Mouse (Mus musculus): Measurements from ENCODE around the gene Lgalsl. TPM values are rescaled to one million over a fixed set of nuclear protein-coding genes. Genes with fewer than 3 reads are reported as not detected.

Gene Lgalsl
- polyA plus RNA-seq, 1 experiment from 2014 or later = 15.3 TPM

DNA sequence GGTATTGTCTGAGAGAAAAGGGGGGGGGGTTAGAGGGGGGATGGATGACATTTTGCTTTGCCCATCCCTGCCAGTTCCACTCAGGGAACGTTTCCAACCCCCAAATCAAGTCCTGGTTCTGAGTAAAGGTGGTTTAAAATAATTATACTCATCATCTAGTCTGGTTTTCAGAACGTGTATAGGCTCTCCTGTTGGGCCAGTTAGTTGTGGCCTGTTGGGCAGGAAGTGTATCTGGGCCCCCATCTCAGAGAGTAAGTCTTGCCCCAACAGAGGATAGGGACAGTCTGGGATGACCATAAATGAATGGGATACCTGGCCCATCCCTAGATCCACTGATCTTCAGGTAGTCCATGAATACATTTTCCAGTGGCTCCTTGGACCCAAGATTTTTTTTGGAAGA, 48.2 kb downstream of the Lgalsl start:
- 54% methylated on average over 2 of the region's 2 CpGs for WGBS (ENCODE audit: insufficient replicate concordance)
- Histone ChIP-seq H3K27me3 (ENCODE audit: insufficient read depth, low read length) (no peaks in the 10 kb centered on the region), H3K4me2 (ENCODE audit: low read depth, low read length) (no peak overlapping the region), H3K9me3 (ENCODE audit: low read length) (peaks cover 7% of the 10 kb centered on the region), H3K4me3 (ENCODE audit: low read depth, low read length) (no peak overlapping the region), H3K4me1 (ENCODE audit: insufficient read depth) (no peaks in the 10 kb centered on the region), H3K9ac (replicated peaks) (no peak overlapping the region), H3K27ac (ENCODE audit: low read depth) (no peak overlapping the region), H3K36me3 (replicated peaks; ENCODE audit: insufficient read depth, low read length) (no peaks in the 10 kb centered on the region)
- no peak for ATAC-seq
- DNase-seq = no peak
- TF ChIP-seq EP300 (IDR thresholded peaks at IDR 0.05; ENCODE audit: low read depth) (no peak), CTCF (IDR thresholded peaks at IDR 0.05; ENCODE audit: low read depth) (no peak)

DNA sequence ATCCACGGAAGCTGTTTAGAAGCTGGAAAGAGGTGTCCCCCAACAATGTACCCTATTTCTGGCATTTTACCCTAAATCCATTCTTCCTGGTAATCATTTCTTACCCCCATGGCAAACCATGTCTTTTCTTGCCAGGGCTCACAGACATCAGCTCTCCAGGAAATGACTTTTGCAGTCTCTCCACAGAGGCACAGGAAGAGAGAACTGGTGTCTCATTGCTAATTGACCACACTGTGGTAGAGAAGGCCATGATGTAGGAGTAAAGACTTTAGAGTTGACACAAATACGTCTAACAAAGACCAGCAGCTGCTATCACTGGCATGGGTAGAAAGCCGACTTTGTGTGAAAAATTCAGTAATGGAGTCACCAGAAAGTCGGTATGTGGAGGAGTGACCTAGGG, 50.5 kb downstream of the Lgalsl start:
- 63% methylated on average over 4 of the region's 4 CpGs for WGBS (ENCODE audit: insufficient replicate concordance)
- no peak for DNase-seq
- no peaks in the 10 kb centered on the region for H3K27me3 ChIP-seq (ENCODE audit: insufficient read depth, low read length)
- no peak overlapping the region for H3K9ac ChIP-seq (replicated peaks)
- no peaks in the 10 kb centered on the region for H3K36me3 ChIP-seq (replicated peaks; ENCODE audit: insufficient read depth, low read length)
- H3K4me2 ChIP-seq (ENCODE audit: low read depth, low read length) = no peak overlapping the region
- no peak overlapping the region for H3K4me3 ChIP-seq (ENCODE audit: low read depth, low read length)
- peaks cover 7% of the 10 kb centered on the region for H3K9me3 ChIP-seq (ENCODE audit: low read length)
- ATAC-seq = no peak
- H3K27ac ChIP-seq (ENCODE audit: low read depth) = no peak overlapping the region
- H3K4me1 ChIP-seq (ENCODE audit: insufficient read depth) = no peaks in the 10 kb centered on the region
- TF ChIP-seq CTCF (IDR thresholded peaks at IDR 0.05; ENCODE audit: low read depth) = no peak
- no peak for TF ChIP-seq EP300 (IDR thresholded peaks at IDR 0.05; ENCODE audit: low read depth)

DNA sequence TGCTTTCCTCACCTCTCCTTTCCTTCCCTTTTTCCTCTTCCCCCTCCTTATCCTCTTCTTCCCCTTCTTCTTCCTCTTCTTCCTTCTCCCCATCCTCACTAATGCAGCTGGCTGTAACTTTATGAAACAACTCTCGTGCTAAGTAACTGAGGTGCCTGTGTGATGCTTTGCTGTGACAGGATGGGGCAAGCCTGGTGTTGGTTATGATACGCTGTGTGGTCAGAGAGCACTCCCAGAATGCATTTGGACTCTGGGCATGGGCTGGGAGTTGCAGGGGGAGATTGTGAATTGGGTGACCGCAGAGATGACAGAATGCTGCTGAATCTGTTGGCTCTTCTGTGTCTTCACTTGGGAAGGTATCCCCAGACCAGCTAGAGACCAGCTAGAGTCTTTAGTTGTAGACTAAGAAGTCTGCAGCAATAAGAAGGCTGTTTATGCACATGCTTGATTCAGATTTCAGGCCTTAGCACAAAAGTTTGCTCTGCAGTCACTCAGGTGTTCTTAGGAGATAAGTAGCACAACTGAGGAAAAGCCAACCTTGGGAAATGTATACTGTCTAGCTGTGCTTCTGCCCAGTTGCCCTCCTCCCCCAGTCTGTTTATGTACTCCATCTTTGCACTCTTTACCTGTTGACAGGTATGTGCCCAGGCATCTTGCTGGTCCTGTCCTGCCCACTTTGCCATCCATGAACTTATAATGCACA, 51.8 kb downstream of the Lgalsl start:
- no peaks in the 10 kb centered on the region; the same call in 1 of the 2 replicates for H3K9me3 ChIP-seq (ENCODE audit: low read length)
- no peak for TF ChIP-seq EP300 (IDR thresholded peaks at IDR 0.05; ENCODE audit: low read depth)
- no peak for TF ChIP-seq CTCF (IDR thresholded peaks at IDR 0.05; ENCODE audit: low read depth)
- H3K9ac ChIP-seq (replicated peaks) = no peak overlapping the region
- H3K4me3 ChIP-seq (ENCODE audit: low read depth, low read length) = no peak overlapping the region
- no peaks in the 10 kb centered on the region for H3K36me3 ChIP-seq (replicated peaks; ENCODE audit: insufficient read depth, low read length)
- DNase-seq (no peak), ATAC-seq (peak; percentile 74)
- 49% methylated on average over 3 of the region's 3 CpGs for WGBS (ENCODE audit: insufficient replicate concordance)
- no peak overlapping the region for H3K27ac ChIP-seq (ENCODE audit: low read depth)
- no peaks in the 10 kb centered on the region for H3K27me3 ChIP-seq (ENCODE audit: insufficient read depth, low read length)
- H3K4me1 ChIP-seq (ENCODE audit: insufficient read depth) = no peaks in the 10 kb centered on the region
- H3K4me2 ChIP-seq (ENCODE audit: low read depth, low read length) = no peak overlapping the region

DNA sequence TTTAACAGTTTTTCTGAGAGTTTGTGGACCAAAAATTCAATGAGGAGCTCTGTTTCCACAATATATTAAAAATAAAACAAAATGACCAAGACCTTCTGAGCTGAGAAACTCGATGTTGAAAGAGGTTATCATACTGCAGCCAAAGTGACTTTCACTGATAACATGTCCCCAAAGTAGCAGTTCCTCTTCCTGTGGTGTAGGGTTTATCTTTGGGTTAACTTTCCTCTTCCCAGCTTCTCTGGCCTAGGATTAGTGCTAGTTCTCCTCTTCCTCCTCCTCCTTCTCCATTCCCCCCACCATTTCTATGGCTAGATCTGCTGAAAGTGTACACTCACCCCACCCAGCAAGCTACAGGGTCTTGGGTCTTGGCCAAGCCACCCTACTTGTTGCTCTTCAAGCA, 52.6 kb downstream of the Lgalsl start:
- TF ChIP-seq CTCF (IDR thresholded peaks at IDR 0.05; ENCODE audit: low read depth) (no peak), EP300 (IDR thresholded peaks at IDR 0.05; ENCODE audit: low read depth) (peak; percentile 67)
- H3K9me3 ChIP-seq (ENCODE audit: low read length) = no peaks in the 10 kb centered on the region
- H3K4me3 ChIP-seq (ENCODE audit: low read depth, low read length) = no peak overlapping the region
- H3K4me1 ChIP-seq (ENCODE audit: insufficient read depth) = no peaks in the 10 kb centered on the region
- DNase-seq (no peak), ATAC-seq (peak; percentile 27; the same call in 1 of the 2 replicates)
- H3K4me2 ChIP-seq (ENCODE audit: low read depth, low read length) = no peak overlapping the region
- no peaks in the 10 kb centered on the region for H3K27me3 ChIP-seq (ENCODE audit: insufficient read depth, low read length)
- 24% methylated on average over 1 of the region's 1 CpGs for WGBS (ENCODE audit: insufficient replicate concordance)
- no peaks in the 10 kb centered on the region for H3K36me3 ChIP-seq (replicated peaks; ENCODE audit: insufficient read depth, low read length)
- no peak overlapping the region for H3K27ac ChIP-seq (ENCODE audit: low read depth)
- no peak overlapping the region for H3K9ac ChIP-seq (replicated peaks)

DNA sequence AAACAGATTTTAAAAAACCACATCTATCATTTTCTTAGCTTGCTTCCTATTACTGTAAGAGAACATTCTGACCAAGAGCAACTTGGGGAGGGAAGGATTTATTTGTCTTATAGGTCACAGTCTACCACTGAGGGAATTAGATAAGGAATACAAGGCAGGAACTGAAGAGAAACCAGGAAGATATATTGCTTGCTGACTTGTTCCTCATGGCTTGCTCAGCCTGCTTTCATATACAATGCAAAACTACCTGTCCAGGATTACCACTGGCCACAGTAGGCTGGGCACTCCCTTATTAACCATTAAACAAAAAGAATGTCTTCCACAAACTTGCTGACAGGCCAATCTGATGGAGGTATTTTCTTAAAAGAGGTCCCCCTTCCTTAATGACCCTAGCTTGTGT, 54.2 kb downstream of the Lgalsl start:
- Histone ChIP-seq H3K4me1 (ENCODE audit: insufficient read depth) (no peaks in the 10 kb centered on the region), H3K27me3 (ENCODE audit: insufficient read depth, low read length) (no peaks in the 10 kb centered on the region), H3K9ac (replicated peaks) (no peak overlapping the region), H3K36me3 (replicated peaks; ENCODE audit: insufficient read depth, low read length) (no peaks in the 10 kb centered on the region), H3K4me3 (ENCODE audit: low read depth, low read length) (no peak overlapping the region), H3K9me3 (ENCODE audit: low read length) (no peaks in the 10 kb centered on the region), H3K27ac (ENCODE audit: low read depth) (no peak overlapping the region), H3K4me2 (ENCODE audit: low read depth, low read length) (no peak overlapping the region)
- DNase-seq = no peak
- no peak for ATAC-seq
- TF ChIP-seq EP300 (IDR thresholded peaks at IDR 0.05; ENCODE audit: low read depth) = no peak
- no peak for TF ChIP-seq CTCF (IDR thresholded peaks at IDR 0.05; ENCODE audit: low read depth)

Other genes with a start within 250 kb of the Lgalsl start
- 9.9 and 10.7 TPM in 2 replicates for gene Aftph, start 89.5 kb downstream of the Lgalsl start, polyA plus RNA-seq (2015; fragmentation: Nextera tagmentation; extraction: Ambion mirVana)

All from liver, postnatal 0 days (tissue).